Mouse (Mus musculus): ENCODE data around the gene Pkd1l1. TPM values are rescaled to one million over a fixed set of nuclear protein-coding genes. Genes with fewer than 3 reads are reported as not detected.

Pkd1l1 gene
- polyA plus RNA-seq, 1 experiment from 2014 or later: 0.03 TPM

DNA sequence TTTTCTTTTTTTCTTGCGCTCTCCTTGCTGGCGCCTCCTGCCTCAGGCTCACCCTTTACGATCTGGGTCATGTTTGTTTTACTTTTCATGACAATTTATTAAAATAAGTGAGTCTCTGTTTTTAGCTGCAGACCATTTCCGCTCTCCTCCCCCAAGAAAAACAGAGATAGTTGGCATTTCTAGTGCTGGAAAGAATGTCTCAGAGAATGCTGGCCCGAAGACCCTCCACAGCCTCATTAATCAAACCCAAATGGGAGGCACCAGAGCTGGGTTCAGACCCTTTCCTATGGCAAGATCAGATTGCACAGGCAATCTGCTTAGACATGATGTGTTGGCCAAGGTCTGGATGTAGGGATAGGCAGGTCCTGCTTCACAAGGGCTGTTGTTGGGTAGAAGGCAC is 175.6 kb downstream of the Pkd1l1 start:
- Histone ChIP-seq H3K9me3 (no peaks in the 10 kb centered on the region), H3K27ac (no peak overlapping the region), H3K27me3 (ENCODE audit: insufficient read depth, poor library complexity, severe bottlenecking) (no peaks in the 10 kb centered on the region), H3K36me3 (no peaks in the 10 kb centered on the region), H3K4me1 (replicated peaks) (peaks cover 14% of the 10 kb centered on the region; the same call in 1 of the 2 replicates), H3K4me3 (no peak overlapping the region)
- peak; percentile 30 for DNase-seq (ENCODE audit: low spot score)
- 64% methylated on average over 5 of the region's 5 CpGs for WGBS

DNA sequence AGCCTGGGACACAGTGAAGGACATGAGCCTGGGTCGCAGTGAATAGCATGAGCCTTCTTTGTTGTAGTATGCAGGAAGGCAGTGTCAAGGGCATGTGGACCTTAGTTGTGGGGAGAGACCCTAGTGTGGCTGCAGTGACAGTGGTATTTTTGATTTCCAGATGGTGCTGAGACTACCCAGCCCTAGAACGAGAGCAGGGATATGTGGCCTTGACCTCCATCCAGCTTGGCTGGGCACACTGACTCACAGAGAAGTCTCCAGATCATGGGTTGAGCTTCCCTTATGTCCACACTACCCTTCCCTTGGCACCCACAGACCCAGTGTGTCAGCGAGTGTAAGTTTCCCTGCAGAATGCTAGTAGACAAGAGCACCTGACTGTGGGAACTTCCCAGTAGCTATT is 178.0 kb downstream of the Pkd1l1 start:
- no peak for DNase-seq (ENCODE audit: low spot score)
- WGBS: 90% methylated on average over 3 of the region's 3 CpGs
- H3K27ac ChIP-seq: no peak overlapping the region
- no peak overlapping the region for H3K4me3 ChIP-seq
- H3K4me1 ChIP-seq (replicated peaks): peaks cover 14% of the 10 kb centered on the region; the same call in 1 of the 2 replicates
- H3K9me3 ChIP-seq: no peaks in the 10 kb centered on the region
- no peaks in the 10 kb centered on the region for H3K36me3 ChIP-seq
- H3K27me3 ChIP-seq (ENCODE audit: insufficient read depth, poor library complexity, severe bottlenecking): no peaks in the 10 kb centered on the region

GRCm38 (mm10) chr11:8792146-8792545 is 180.9 kb downstream of the Pkd1l1 start:
- Histone ChIP-seq H3K4me3 (no peak overlapping the region), H3K4me1 (replicated peaks) (peaks cover 12% of the 10 kb centered on the region; the same call in 1 of the 2 replicates), H3K9me3 (no peaks in the 10 kb centered on the region), H3K36me3 (no peaks in the 10 kb centered on the region), H3K27ac (no peak overlapping the region), H3K27me3 (ENCODE audit: insufficient read depth, poor library complexity, severe bottlenecking) (no peaks in the 10 kb centered on the region)
- WGBS: 88% methylated on average over 2 of the region's 2 CpGs
- no peak for DNase-seq (ENCODE audit: low spot score)

GRCm38 (mm10) chr11:8789186-8789585 is 183.9 kb downstream of the Pkd1l1 start:
- no peak overlapping the region for H3K4me3 ChIP-seq
- no peaks in the 10 kb centered on the region for H3K27me3 ChIP-seq (ENCODE audit: insufficient read depth, poor library complexity, severe bottlenecking)
- H3K27ac ChIP-seq: no peak overlapping the region
- no peak for DNase-seq (ENCODE audit: low spot score)
- H3K4me1 ChIP-seq (replicated peaks): no peaks in the 10 kb centered on the region
- 82% methylated on average over 5 of the region's 5 CpGs for whole genome bisulfite sequencing
- no peaks in the 10 kb centered on the region for H3K9me3 ChIP-seq
- H3K36me3 ChIP-seq: no peaks in the 10 kb centered on the region

DNA sequence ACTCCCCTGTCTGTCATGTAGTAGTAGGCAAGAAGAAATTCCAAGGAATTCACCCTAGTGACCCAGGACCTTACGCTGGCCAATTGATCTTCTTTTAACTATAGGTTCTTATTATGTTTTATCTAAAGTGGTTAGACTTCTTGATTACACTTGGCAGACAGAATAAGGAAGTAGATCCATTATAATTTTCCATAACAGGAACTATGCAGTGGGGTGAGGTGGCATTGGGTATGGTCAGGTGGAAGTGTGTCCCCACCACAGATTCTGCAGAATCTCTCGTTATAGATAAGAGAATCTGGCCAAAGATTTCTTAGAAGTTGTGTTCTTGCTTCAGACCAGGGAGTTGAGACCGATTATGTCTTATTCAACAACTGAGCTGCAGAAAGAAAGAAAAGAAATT is 185.5 kb downstream of the Pkd1l1 start:
- H3K9me3 ChIP-seq: no peaks in the 10 kb centered on the region
- no peak overlapping the region for H3K27ac ChIP-seq
- WGBS: 92% methylated on average over 3 of the region's 3 CpGs
- H3K36me3 ChIP-seq: no peaks in the 10 kb centered on the region
- no peaks in the 10 kb centered on the region for H3K4me1 ChIP-seq (replicated peaks)
- H3K27me3 ChIP-seq (ENCODE audit: insufficient read depth, poor library complexity, severe bottlenecking): no peaks in the 10 kb centered on the region
- no peak for DNase-seq (ENCODE audit: low spot score)
- H3K4me3 ChIP-seq: no peak overlapping the region

DNA sequence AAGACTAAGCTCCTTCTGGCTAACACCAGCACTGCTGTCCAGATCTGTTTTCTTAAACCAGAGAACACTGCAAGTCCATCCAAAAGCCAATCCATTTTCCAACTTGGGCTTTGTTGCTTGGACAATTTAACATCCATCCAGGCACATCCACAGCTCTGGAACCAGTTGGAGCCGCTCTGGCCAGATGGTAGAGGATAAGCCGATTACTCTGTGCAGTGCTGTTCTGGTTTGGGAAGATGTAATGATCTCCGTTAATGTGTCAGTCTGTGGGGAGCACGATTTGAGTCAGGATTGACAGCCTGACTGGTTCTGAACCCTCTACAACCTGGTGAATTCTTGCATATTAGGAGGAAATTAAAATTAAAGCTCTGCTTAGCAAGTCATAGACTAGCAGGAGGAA is 188.7 kb downstream of the Pkd1l1 start:
- no peaks in the 10 kb centered on the region for H3K36me3 ChIP-seq
- 86% methylated on average over 4 of the region's 4 CpGs for WGBS
- no peaks in the 10 kb centered on the region for H3K27me3 ChIP-seq (ENCODE audit: insufficient read depth, poor library complexity, severe bottlenecking)
- H3K9me3 ChIP-seq: no peaks in the 10 kb centered on the region
- no peak overlapping the region for H3K27ac ChIP-seq
- 0 out of 2 replicates have a peak, but pooled peaks cover 3% of the 10 kb centered on the region for H3K4me1 ChIP-seq (replicated peaks)
- no peak overlapping the region for H3K4me3 ChIP-seq
- no peak for DNase-seq (ENCODE audit: low spot score)

- 0 out of 2 replicates have a peak, but pooled peaks cover 3% of the 10 kb centered on the region for H3K4me1 ChIP-seq (replicated peaks)
- WGBS: 92% methylated on average over 3 of the region's 3 CpGs
- no peaks in the 10 kb centered on the region for H3K9me3 ChIP-seq
- H3K36me3 ChIP-seq: no peaks in the 10 kb centered on the region
- no peak overlapping the region for H3K4me3 ChIP-seq
- H3K27ac ChIP-seq: no peak overlapping the region
- DNase-seq (ENCODE audit: low spot score): no peak
- H3K27me3 ChIP-seq (ENCODE audit: insufficient read depth, poor library complexity, severe bottlenecking): no peaks in the 10 kb centered on the region
These were observed 191.0 kb downstream of the Pkd1l1 start for GRCm38 (mm10) chr11:8782141-8782465.

DNA sequence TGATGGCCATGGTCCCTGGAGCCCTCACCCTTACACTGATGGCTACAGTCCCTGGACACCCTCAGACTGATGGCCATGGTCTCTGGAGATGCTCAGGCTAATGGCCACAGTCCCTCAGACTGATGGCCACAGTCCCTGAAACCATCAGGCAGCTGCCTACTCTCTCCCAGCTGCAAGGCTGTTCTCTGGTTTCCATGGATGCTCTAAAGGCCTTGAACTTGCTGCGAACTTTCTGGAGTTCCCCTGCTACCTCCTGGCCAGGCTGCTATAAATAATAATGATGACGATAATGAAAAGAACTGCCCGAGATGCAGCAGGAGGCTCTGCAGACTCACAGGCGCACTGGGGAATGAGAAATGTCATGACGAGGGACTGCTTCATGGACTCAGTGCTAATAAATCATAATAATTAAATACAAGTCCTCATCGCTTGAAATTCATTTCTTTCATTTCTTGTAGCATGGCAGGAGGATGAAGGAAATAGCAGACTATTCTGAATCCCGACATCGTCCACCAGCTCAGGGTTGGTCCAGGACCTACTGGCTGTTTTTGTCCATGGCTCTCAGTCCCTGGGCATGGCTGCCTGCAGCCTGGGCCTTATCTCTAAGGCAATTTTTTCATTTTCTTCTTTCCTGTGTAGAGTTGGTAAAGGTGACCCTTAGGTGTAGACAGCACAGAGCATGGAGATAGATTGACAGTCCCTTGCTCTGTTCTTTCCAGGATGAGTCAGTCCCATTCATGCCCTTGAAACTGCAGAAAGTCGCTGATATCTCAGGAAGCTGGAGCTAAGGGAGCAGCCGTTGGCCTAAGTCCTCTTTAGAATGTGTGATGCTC is 191.5 kb downstream of the Pkd1l1 start:
- Histone ChIP-seq H3K36me3 (no peaks in the 10 kb centered on the region), H3K27ac (no peak overlapping the region), H3K9me3 (no peaks in the 10 kb centered on the region), H3K27me3 (ENCODE audit: insufficient read depth, poor library complexity, severe bottlenecking) (no peaks in the 10 kb centered on the region), H3K4me3 (no peak overlapping the region), H3K4me1 (replicated peaks) (0 out of 2 replicates have a peak, but pooled peaks cover 3% of the 10 kb centered on the region)
- WGBS: 88% methylated on average over 10 of the region's 10 CpGs
- no peak for DNase-seq (ENCODE audit: low spot score)

DNA sequence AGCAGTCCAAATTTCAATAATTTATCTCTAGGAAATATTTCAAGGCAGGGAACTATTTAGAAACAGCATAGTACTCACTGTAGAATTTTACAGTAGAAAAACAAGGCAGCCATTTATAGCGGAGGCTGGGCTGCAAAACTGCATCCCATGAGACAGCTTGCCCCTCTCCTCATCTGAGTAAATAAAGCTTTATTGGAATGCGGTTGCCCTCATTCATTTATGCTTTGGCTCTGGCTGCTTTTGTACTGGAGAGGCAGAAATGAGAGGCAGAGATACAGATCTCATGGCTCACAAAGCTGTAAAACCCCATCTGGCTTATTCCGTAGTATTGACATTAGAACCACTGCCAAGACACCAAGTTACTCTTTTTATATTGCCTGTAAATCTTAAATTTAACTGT is 193.6 kb downstream of the Pkd1l1 start:
- H3K4me3 ChIP-seq: no peak overlapping the region
- H3K4me1 ChIP-seq (replicated peaks): 0 out of 2 replicates have a peak, but pooled peaks cover 3% of the 10 kb centered on the region
- no peak overlapping the region for H3K27ac ChIP-seq
- H3K9me3 ChIP-seq: no peaks in the 10 kb centered on the region
- no peaks in the 10 kb centered on the region for H3K27me3 ChIP-seq (ENCODE audit: insufficient read depth, poor library complexity, severe bottlenecking)
- DNase-seq (ENCODE audit: low spot score): no peak
- 78% methylated on average over 3 of the region's 3 CpGs for WGBS
- no peaks in the 10 kb centered on the region for H3K36me3 ChIP-seq

Other genes starting within 250 kb of the Pkd1l1 start
- 15.1 and 22.4 TPM in 2 replicates for gene Hus1, start 37.9 kb upstream of the Pkd1l1 start, polyA plus RNA-seq (2016; fragmentation: Nextera tagmentation; extraction: Ambion mirVana)
- gene Gm11992, start 75.3 kb upstream of the Pkd1l1 start, polyA plus RNA-seq (2016; fragmentation: Nextera tagmentation; extraction: Ambion mirVana): 1.2 and 1.3 TPM in 2 replicates
- gene Sun3, start 75.7 kb upstream of the Pkd1l1 start, polyA plus RNA-seq (2016; fragmentation: Nextera tagmentation; extraction: Ambion mirVana): 0.14 TPM in 1 of 2 replicates, not detected in the other
- 12.0 and 14.8 TPM in 2 replicates for gene Upp1, start 144.8 kb upstream of the Pkd1l1 start, polyA plus RNA-seq (2016; fragmentation: Nextera tagmentation; extraction: Ambion mirVana)
- 0.01 TPM in 2 replicates for gene Abca13, start 218.7 kb upstream of the Pkd1l1 start, polyA plus RNA-seq (2016; fragmentation: Nextera tagmentation; extraction: Ambion mirVana)